Mouse (Mus musculus) liver, embryonic 11.5 days (tissue): ENCODE results near the gene Ccser1. TPM values are rescaled to one million over a fixed set of nuclear protein-coding genes. Genes with fewer than 3 reads are reported as not detected.

Source experiments
- ATAC-seq: fragments of 200-750 bp; cut with Nextera tagmentation; replicated peaks from 2 replicates; pipeline ENCODE4 v1.8.0; 2017; ENCODE audit warnings: moderate number of reproducible peaks, mild to moderate bottlenecking, moderate TSS enrichment, moderate library complexity; ENCODE audit not compliant: low FRiP score
- DNase-seq: peaks from one replicate; pipeline ENCODE4 v3.0.0-alpha.2; 2017; ENCODE audit warnings: low spot score
- H3K27ac ChIP-seq: fragments of 300-500 bp; sonication (generic); 2 replicates; pipeline ENCODE4 v1.5.1; 2014; ENCODE audit warnings: mild to moderate bottlenecking, low read depth, low read length, control low read depth
- H3K27me3 ChIP-seq: fragments of 300-500 bp; sonication (generic); replicated peaks from 2 replicates; pipeline ENCODE4 v1.6.1; 2014; ENCODE audit warnings: low read length, mixed read lengths; ENCODE audit not compliant: control insufficient read depth, insufficient read depth
- H3K36me3 ChIP-seq: fragments of 300-500 bp; sonication (generic); 2 replicates; pipeline ENCODE4 v1.6.1; 2014; ENCODE audit warnings: mild to moderate bottlenecking, low read length, moderate library complexity, mixed read lengths; ENCODE audit not compliant: control insufficient read depth, insufficient read depth
- H3K4me1 ChIP-seq: fragments of 300-500 bp; sonication (generic); replicated peaks from 2 replicates; pipeline ENCODE4 v1.6.1; 2014; ENCODE audit warnings: low read length, mixed read lengths; ENCODE audit not compliant: control insufficient read depth, insufficient read depth
- H3K4me2 ChIP-seq: fragments of 300-500 bp; sonication (generic); 2 replicates; pipeline ENCODE4 v1.6.1; 2014; ENCODE audit warnings: mild to moderate bottlenecking, control low read depth, moderate library complexity
- H3K4me3 ChIP-seq: fragments of 300-500 bp; sonication (generic); 2 replicates; pipeline ENCODE4 v1.5.1; 2014; ENCODE audit warnings: low read depth, low read length, control low read depth
- H3K9ac ChIP-seq: fragments of 300-500 bp; sonication (generic); 2 replicates; pipeline ENCODE4 v1.6.1; 2014; ENCODE audit warnings: low read depth, low read length, control low read depth
- H3K9me3 ChIP-seq: fragments of 300-500 bp; sonication (generic); 2 replicates; pipeline ENCODE4 v1.6.1; 2016; ENCODE audit warnings: low read length, inconsistent platforms, mixed read lengths; ENCODE audit not compliant: control insufficient read depth
- WGBS: fragments of 180-500 bp; shearing (Covaris S2); extraction: QIAGEN DNeasy Blood & Tissue Kit; methylation state at CpG from one replicate; pipeline ENCODE4 v1.1.7; 2014; 5-methylcytosine and 5-hydroxymethylcytosine counted together
- polyA plus RNA-seq: library from polyadenylated mRNA; unstranded; fragments of >200 nt; fragmentation: Nextera tagmentation; extraction: Ambion mirVana; gene quantifications from 2 replicates; pipeline ENCODE4 v1.2.1, GENCODE M21; 2014

Ccser1 gene
- polyA plus RNA-seq, 1 experiment from 2014 or later, result 1.3 TPM

DNA sequence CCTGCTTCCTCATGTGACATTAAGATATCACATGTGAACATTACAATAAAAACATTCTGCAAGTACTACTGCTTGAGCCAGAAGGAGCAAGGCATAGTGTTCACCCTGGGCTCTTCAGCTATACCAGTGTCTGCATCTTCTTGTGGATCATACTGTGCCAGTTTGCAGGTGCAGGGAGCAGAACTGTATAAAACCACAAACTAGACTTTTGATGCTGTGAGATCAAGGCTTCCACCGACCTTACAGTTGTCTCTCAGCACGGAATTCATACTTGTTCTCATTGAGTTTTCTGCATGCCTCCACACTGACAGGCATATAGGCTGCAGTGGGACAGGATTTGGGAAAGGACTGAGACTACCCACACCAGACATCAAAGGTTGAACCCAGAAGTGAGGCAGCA is 146.0 kb downstream of the Ccser1 start:
- 74% methylated on average over 2 of the region's 2 CpGs for WGBS
- Histone ChIP-seq H3K27ac (no peak overlapping the region), H3K4me3 (no peak overlapping the region), H3K9me3 (no peaks in the 10 kb centered on the region), H3K9ac (no peak overlapping the region), H3K36me3 (no peaks in the 10 kb centered on the region), H3K27me3 (no peaks in the 10 kb centered on the region), H3K4me1 (no peaks in the 10 kb centered on the region), H3K4me2 (no peak overlapping the region)
- DNase-seq (no peak), ATAC-seq (no peak)

DNA sequence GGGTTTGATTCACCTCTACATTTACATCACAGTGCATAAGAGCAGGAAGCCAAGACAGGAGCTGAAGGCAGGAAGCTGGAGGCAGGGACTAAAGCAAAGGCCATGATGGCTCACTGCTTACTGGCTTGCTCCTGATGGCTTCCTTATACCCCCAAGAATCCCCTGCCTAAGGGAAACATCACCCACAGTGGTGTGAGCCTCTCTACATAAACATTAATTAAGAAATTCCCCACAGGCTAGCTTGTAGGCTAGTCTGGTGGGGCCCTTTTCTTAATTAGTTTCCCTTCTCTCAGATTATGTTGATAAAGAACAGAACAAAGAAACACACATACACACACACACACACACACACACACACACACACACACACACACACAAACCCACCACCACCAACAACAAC is 148.9 kb downstream of the Ccser1 start:
- no peak overlapping the region for H3K4me3 ChIP-seq
- no peaks in the 10 kb centered on the region for H3K36me3 ChIP-seq
- no peak overlapping the region for H3K27ac ChIP-seq
- DNase-seq, result no peak
- H3K27me3 ChIP-seq, result no peaks in the 10 kb centered on the region
- ATAC-seq, result no peak
- no peak overlapping the region for H3K9ac ChIP-seq
- H3K4me2 ChIP-seq, result no peak overlapping the region
- no peaks in the 10 kb centered on the region for H3K9me3 ChIP-seq
- no peaks in the 10 kb centered on the region for H3K4me1 ChIP-seq

- DNase-seq (no peak), ATAC-seq (no peak)
- no peak overlapping the region for H3K9ac ChIP-seq
- no peak overlapping the region for H3K4me2 ChIP-seq
- no peak overlapping the region for H3K27ac ChIP-seq
- H3K36me3 ChIP-seq, result no peaks in the 10 kb centered on the region
- H3K4me3 ChIP-seq, result no peak overlapping the region
- no peaks in the 10 kb centered on the region for H3K9me3 ChIP-seq
- 76% methylated on average over 15 of the region's 15 CpGs for WGBS
- H3K27me3 ChIP-seq, result no peaks in the 10 kb centered on the region
- H3K4me1 ChIP-seq, result no peaks in the 10 kb centered on the region
Observed at GRCm38 (mm10) chr6:61329593-61330540, 149.7 kb downstream of the Ccser1 start.

DNA sequence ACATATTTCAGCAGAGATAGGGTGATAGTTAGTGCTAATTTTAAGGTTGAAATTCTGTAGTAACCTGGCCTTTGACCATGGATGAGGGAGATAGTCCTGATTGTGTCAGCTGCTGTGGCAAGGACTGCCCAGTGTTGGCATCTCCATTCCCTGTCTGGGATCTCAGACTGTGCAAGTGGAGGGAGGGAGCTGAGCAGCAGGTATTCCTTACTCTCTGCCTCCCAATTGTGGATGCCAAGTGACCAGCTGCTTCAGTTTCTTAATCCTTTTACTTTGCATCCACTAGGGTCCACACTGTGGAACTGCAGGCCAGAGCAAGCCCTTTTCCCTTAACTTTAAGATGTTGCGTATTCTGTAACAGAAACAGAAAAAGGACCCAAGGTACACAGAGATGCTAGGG is 154.3 kb downstream of the Ccser1 start:
- Histone ChIP-seq H3K4me3 (no peak overlapping the region), H3K9me3 (no peaks in the 10 kb centered on the region), H3K27me3 (no peaks in the 10 kb centered on the region), H3K4me2 (no peak overlapping the region), H3K36me3 (no peaks in the 10 kb centered on the region), H3K9ac (no peak overlapping the region), H3K27ac (no peak overlapping the region), H3K4me1 (no peaks in the 10 kb centered on the region)
- DNase-seq (no peak), ATAC-seq (no peak)
- WGBS, result 82% methylated on average over 1 of the region's 1 CpGs

GRCm38 (mm10) chr6:61347045-61347838 is 167.1 kb downstream of the Ccser1 start:
- no peaks in the 10 kb centered on the region for H3K9me3 ChIP-seq
- no peak for ATAC-seq
- DNase-seq, result no peak
- H3K27me3 ChIP-seq, result no peaks in the 10 kb centered on the region
- WGBS, result 77% methylated on average over 5 of the region's 5 CpGs
- no peak overlapping the region for H3K9ac ChIP-seq
- H3K27ac ChIP-seq, result no peak overlapping the region
- H3K36me3 ChIP-seq, result no peaks in the 10 kb centered on the region
- H3K4me2 ChIP-seq, result no peak overlapping the region
- no peak overlapping the region for H3K4me3 ChIP-seq
- H3K4me1 ChIP-seq, result no peaks in the 10 kb centered on the region

- ATAC-seq (no peak), DNase-seq (no peak)
- H3K27ac ChIP-seq, result no peak overlapping the region
- 71% methylated on average over 5 of the region's 5 CpGs for WGBS
- no peak overlapping the region for H3K9ac ChIP-seq
- no peaks in the 10 kb centered on the region for H3K36me3 ChIP-seq
- no peak overlapping the region for H3K4me3 ChIP-seq
- no peaks in the 10 kb centered on the region for H3K9me3 ChIP-seq
- H3K4me2 ChIP-seq, result no peak overlapping the region
- no peaks in the 10 kb centered on the region for H3K4me1 ChIP-seq
- no peaks in the 10 kb centered on the region for H3K27me3 ChIP-seq
Observed at GRCm38 (mm10) chr6:61363722-61364121, 183.6 kb downstream of the Ccser1 start.

DNA sequence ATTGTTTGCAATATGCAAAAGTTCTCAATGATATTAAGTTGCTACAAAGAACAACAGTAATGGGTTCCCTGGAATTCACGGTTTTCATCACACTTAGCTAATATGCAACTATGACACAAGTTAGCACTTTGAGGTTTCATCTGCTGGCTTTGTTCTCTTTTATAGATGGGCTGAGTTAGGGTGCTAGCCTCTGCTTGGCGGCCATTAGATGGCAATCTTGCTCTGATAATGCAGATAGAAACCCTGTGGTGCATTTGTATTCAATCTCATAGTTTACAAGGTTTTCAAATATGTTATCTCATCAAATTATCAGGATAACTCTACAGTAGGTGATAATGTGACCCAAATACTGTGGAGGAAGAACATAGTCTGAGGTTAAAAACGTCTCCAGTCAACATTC is 202.4 kb downstream of the Ccser1 start:
- Histone ChIP-seq H3K36me3 (no peaks in the 10 kb centered on the region), H3K27ac (no peak overlapping the region), H3K4me2 (no peak overlapping the region), H3K27me3 (no peaks in the 10 kb centered on the region), H3K9ac (no peak overlapping the region), H3K4me1 (no peaks in the 10 kb centered on the region), H3K9me3 (no peaks in the 10 kb centered on the region), H3K4me3 (no peak overlapping the region)
- no peak for DNase-seq
- no peak for ATAC-seq
- 22% methylated on average over 3 of the region's 3 CpGs for WGBS

- no peaks in the 10 kb centered on the region for H3K9me3 ChIP-seq
- WGBS, result 51% methylated on average over 3 of the region's 3 CpGs
- H3K27me3 ChIP-seq, result no peaks in the 10 kb centered on the region
- H3K4me2 ChIP-seq, result no peak overlapping the region
- DNase-seq, result no peak
- no peaks in the 10 kb centered on the region for H3K4me1 ChIP-seq
- no peaks in the 10 kb centered on the region for H3K36me3 ChIP-seq
- no peak overlapping the region for H3K27ac ChIP-seq
- no peak for ATAC-seq
- H3K4me3 ChIP-seq, result no peak overlapping the region
- H3K9ac ChIP-seq, result no peak overlapping the region
Observed at GRCm38 (mm10) chr6:61382991-61383390, 202.9 kb downstream of the Ccser1 start.
